Mouse (Mus musculus) forebrain, embryonic 13.5 days (tissue): ENCODE data around the gene Mylk2. TPM values are rescaled to one million over a fixed set of nuclear protein-coding genes. Genes with fewer than 3 reads are reported as not detected.

Experiments
- ATAC-seq: fragments of 200-750 bp; cut with Nextera tagmentation; 2 replicates; pipeline ENCODE4 v1.8.0; 2017
- H3K27ac ChIP-seq: fragments of 300-500 bp; sonication (generic); 2 replicates; pipeline ENCODE4 v1.5.1; 2015; ENCODE audit warnings: inconsistent platforms, mild to moderate bottlenecking, moderate library complexity
- H3K27me3 ChIP-seq: fragments of 300-500 bp; sonication (generic); 2 replicates; pipeline ENCODE4 v1.6.1; 2015; ENCODE audit warnings: mild to moderate bottlenecking, inconsistent platforms
- H3K36me3 ChIP-seq: fragments of 300-500 bp; sonication (generic); 2 replicates; pipeline ENCODE4 v1.6.1; 2015; ENCODE audit warnings: mild to moderate bottlenecking, inconsistent platforms; ENCODE audit not compliant: poor library complexity, severe bottlenecking
- H3K4me1 ChIP-seq: fragments of 300-500 bp; sonication (generic); 2 replicates; pipeline ENCODE4 v1.6.1; 2015; ENCODE audit warnings: inconsistent platforms
- H3K4me2 ChIP-seq: fragments of 300-500 bp; sonication (generic); 2 replicates; pipeline ENCODE4 v1.6.1; 2015; ENCODE audit warnings: inconsistent platforms, mild to moderate bottlenecking, moderate library complexity
- H3K4me3 ChIP-seq: fragments of 300-500 bp; sonication (generic); 2 replicates; pipeline ENCODE4 v1.5.1; 2015; ENCODE audit warnings: mild to moderate bottlenecking, inconsistent platforms
- H3K9ac ChIP-seq: fragments of 300-500 bp; sonication (generic); 2 replicates; pipeline ENCODE4 v1.6.1; 2015; ENCODE audit warnings: mild to moderate bottlenecking, inconsistent platforms
- H3K9me3 ChIP-seq: fragments of 300-500 bp; sonication (generic); replicated peaks from 2 replicates; pipeline ENCODE4 v1.6.1; 2016; ENCODE audit warnings: inconsistent platforms
- WGBS: fragments of 180-500 bp; shearing (Covaris S2); methylation state at CpG from one replicate; pipeline ENCODE4 v1.1.7; 2015; 5-methylcytosine and 5-hydroxymethylcytosine counted together
- microRNA-seq: library from miRNA; unstranded; fragments of <30 nt; microRNA quantifications from one replicate; pipeline ENCODE4, GENCODE M21; 2016
- polyA plus RNA-seq: library from polyadenylated mRNA; unstranded; fragments of >200 nt; fragmentation: Nextera tagmentation; extraction: Ambion mirVana; gene quantifications from 2 replicates; pipeline ENCODE4 v1.2.1, GENCODE M21; 2015

Gene Mylk2
- polyA plus RNA-seq, 1 experiment from 2014 or later = not detected

GRCm38 (mm10) chr2:152951065-152951849, 40.1 kb downstream of the Mylk2 start, which contains the start of gene Dusp15:
TSS of gene Dusp15 (minus strand) at chr2:152951698.
- Histone ChIP-seq H3K4me2 (peak within 1 kb of the TSS; percentile 97), H3K27me3 (peaks cover 44% of the 10 kb centered on the region), H3K4me1 (peaks cover 16% of the 10 kb centered on the region), H3K36me3 (no peaks in the 10 kb centered on the region), H3K4me3 (peak within 1 kb of the TSS; percentile 65), H3K9ac (peak within 1 kb of the TSS; percentile 86), H3K9me3 (no peaks in the 10 kb centered on the region), H3K27ac (peak within 1 kb of the TSS; percentile 44)
- under 1% methylated on average over 28 of the region's 54 CpGs for WGBS
- ATAC-seq = peak; percentile 86

GRCm38 (mm10) chr2:152951850-152952720, 40.9 kb downstream of the Mylk2 start:
- H3K9me3 ChIP-seq = no peaks in the 10 kb centered on the region
- ATAC-seq = 0 out of 2 replicates have a peak, but pooled peaks have one; percentile 2
- H3K27ac ChIP-seq = peak overlapping the region; percentile 44
- peaks cover 42% of the 10 kb centered on the region for H3K27me3 ChIP-seq
- no peaks in the 10 kb centered on the region for H3K36me3 ChIP-seq
- 13% methylated on average over 13 of the region's 13 CpGs for WGBS
- H3K9ac ChIP-seq = peak overlapping the region; percentile 86
- peaks cover 14% of the 10 kb centered on the region for H3K4me1 ChIP-seq
- H3K4me3 ChIP-seq = peak overlapping the region; percentile 65
- H3K4me2 ChIP-seq = peak overlapping the region; percentile 97

GRCm38 (mm10) chr2:152958116-152958515, 47.0 kb downstream of the Mylk2 start:
- H3K4me2 ChIP-seq = no peak overlapping the region
- H3K27ac ChIP-seq = no peak overlapping the region
- ATAC-seq = no peak
- H3K9me3 ChIP-seq = no peaks in the 10 kb centered on the region
- H3K9ac ChIP-seq = no peak overlapping the region
- peaks cover 4% of the 10 kb centered on the region; the same call in 1 of the 2 replicates for H3K4me1 ChIP-seq
- H3K36me3 ChIP-seq = no peaks in the 10 kb centered on the region
- 70% methylated on average over 3 of the region's 3 CpGs for WGBS
- peaks cover 13% of the 10 kb centered on the region for H3K27me3 ChIP-seq
- no peak overlapping the region for H3K4me3 ChIP-seq

- Histone ChIP-seq H3K27ac (no peak within 1 kb of the TSS; the same call in 1 of the 2 replicates), H3K4me1 (peaks cover 5% of the 10 kb centered on the region; the same call in 1 of the 2 replicates), H3K36me3 (no peaks in the 10 kb centered on the region), H3K27me3 (0 out of 2 replicates have a peak, but pooled peaks cover 8% of the 10 kb centered on the region), H3K9ac (peak within 1 kb of the TSS; percentile 54), H3K4me3 (peak within 1 kb of the TSS; percentile 45), H3K9me3 (no peaks in the 10 kb centered on the region), H3K4me2 (peak within 1 kb of the TSS; percentile 60)
- ATAC-seq = peak; percentile 97
- under 1% methylated on average over 34 of the region's 34 CpGs for WGBS
Observed at GRCm38 (mm10) chr2:152962091-152962793, 51.1 kb downstream of the Mylk2 start, which contains the start of gene Ttll9. TSS of gene Ttll9 (plus strand) at chr2:152962485.

GRCm38 (mm10) chr2:152965555-152965954, 54.4 kb downstream of the Mylk2 start:
- Histone ChIP-seq H3K36me3 (no peaks in the 10 kb centered on the region), H3K27me3 (no peaks in the 10 kb centered on the region), H3K4me1 (peaks cover 5% of the 10 kb centered on the region; the same call in 1 of the 2 replicates), H3K9ac (no peak overlapping the region), H3K27ac (no peak overlapping the region), H3K9me3 (no peaks in the 10 kb centered on the region), H3K4me2 (no peak overlapping the region), H3K4me3 (no peak overlapping the region)
- ATAC-seq = no peak
- 74% methylated on average over 4 of the region's 4 CpGs for WGBS

Small RNA genes lying within 50 kb of the gene (microRNA-seq; reads per million reads assigned to microRNA genes)
- gene Mir5622 = not detected

Other genes with a start within 250 kb of the Mylk2 start
- 131 and 142 TPM in 2 replicates for gene H13, start 241.9 kb upstream of the Mylk2 start, polyA plus RNA-seq
- gene Mcts2, start 224.3 kb upstream of the Mylk2 start, polyA plus RNA-seq = 40.0 and 42.2 TPM in 2 replicates
- gene Id1, start 175.1 kb upstream of the Mylk2 start, polyA plus RNA-seq = 25.8 and 26.1 TPM in 2 replicates
- gene Cox4i2, start 157.2 kb upstream of the Mylk2 start, polyA plus RNA-seq = 4.4 and 4.8 TPM in 2 replicates
- 155 and 164 TPM in 2 replicates for gene Bcl2l1, start 79.6 kb upstream of the Mylk2 start, polyA plus RNA-seq
- gene Tpx2, start 63.4 kb upstream of the Mylk2 start, polyA plus RNA-seq = 102 and 103 TPM in 2 replicates
- gene Foxs1, start 21.9 kb downstream of the Mylk2 start, polyA plus RNA-seq = 2.7 and 2.9 TPM in 2 replicates
- gene Dusp15, start 40.3 kb downstream of the Mylk2 start, polyA plus RNA-seq = 2.5 and 4.1 TPM in 2 replicates
- 1.7 and 1.8 TPM in 2 replicates for gene Ttll9, start 51.1 kb downstream of the Mylk2 start, polyA plus RNA-seq
- 142 TPM in 2 replicates for gene Pdrg1, start 104.1 kb downstream of the Mylk2 start, polyA plus RNA-seq
- gene Xkr7, start 120.5 kb downstream of the Mylk2 start, polyA plus RNA-seq = 1.0 and 1.5 TPM in 2 replicates
- gene Ccm2l, start 154.6 kb downstream of the Mylk2 start, polyA plus RNA-seq = 0.58 and 0.72 TPM in 2 replicates
- gene Hck, start 197.1 kb downstream of the Mylk2 start, polyA plus RNA-seq = 0.91 and 1.1 TPM in 2 replicates
- 59.4 and 65.7 TPM in 2 replicates for gene Tm9sf4, start 250.0 kb downstream of the Mylk2 start, polyA plus RNA-seq